Mouse (Mus musculus) cerebellum, adult 11-12 months (tissue): ENCODE results near the gene Col2a1.

Source experiments
- DNase-seq: peaks from one replicate; pipeline ENCODE4 v3.0.0; 2022

Col2a1 gene

GRCm38 (mm10) chr15:97956416-97956815 is 48.1 kb downstream of the Col2a1 start:
- DNase-seq = no peak

GRCm38 (mm10) chr15:97955742-97956141 is 48.8 kb downstream of the Col2a1 start:
- no peak for DNase-seq

DNA sequence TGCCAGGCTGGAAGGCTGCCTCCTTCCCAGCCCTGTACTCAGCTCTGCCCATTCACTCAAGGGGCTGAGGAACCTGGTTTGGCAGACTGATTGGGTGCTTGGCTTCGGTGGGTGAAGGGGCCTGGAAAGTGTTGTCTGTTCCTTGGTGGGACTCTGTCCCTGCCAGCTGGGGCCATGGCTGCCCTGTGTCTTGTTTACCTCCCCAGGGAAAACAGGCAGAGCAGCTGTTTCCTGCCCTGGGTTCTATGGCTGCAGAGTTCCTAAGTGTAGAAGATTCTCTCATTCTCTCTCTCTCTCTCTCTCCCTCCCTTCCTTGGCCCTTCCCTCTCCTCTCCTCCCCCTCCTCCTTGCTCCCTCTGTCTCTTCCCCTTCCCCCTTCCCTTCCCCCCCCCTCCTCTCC is 49.2 kb downstream of the Col2a1 start:
- DNase-seq = no peak

DNA sequence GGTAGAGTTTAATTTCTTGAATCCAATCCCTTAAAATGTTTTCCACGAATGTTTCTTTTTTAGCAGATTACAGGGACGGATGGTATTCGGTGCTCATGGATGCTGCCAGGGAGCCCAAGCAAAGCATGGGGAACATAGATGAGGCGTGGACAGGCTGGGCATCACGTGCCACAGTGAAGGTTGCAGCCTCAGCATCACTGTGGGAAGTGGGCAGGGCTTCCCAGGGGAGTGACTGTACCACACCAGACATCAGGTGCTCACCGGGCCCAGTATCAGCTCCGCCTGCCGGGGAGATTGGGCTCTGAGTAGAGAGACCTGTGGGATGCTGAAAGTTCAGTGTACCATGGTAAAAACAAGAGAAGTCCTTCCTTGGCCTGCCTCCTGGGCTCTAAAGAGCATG is 49.8 kb downstream of the Col2a1 start:
- no peak for DNase-seq

GRCm38 (mm10) chr15:97952889-97953189 is 51.7 kb downstream of the Col2a1 start:
- DNase-seq = no peak

- DNase-seq = peak; percentile 23
Measured at GRCm38 (mm10) chr15:97952137-97952888, 52.2 kb downstream of the Col2a1 start.

DNA sequence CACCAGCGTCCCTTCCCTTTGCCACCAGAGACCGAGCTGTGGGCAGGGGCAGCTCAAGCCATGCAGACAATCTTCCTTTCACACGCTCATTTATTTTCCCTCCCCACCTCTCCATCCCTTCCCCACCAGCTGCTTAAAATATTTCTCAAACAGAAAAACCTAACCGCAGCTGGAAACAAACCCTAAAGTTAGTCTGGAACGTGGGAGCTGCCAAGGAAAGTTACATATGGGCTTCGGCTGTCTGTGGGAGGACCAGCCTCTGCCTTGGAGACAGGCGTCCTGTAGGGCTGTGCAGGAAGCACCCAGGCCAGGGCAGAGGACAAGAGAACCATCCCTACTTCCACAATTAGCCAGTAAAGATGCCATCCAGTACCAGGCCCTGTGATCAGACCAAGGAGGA is 54.3 kb downstream of the Col2a1 start:
- DNase-seq = no peak

DNA sequence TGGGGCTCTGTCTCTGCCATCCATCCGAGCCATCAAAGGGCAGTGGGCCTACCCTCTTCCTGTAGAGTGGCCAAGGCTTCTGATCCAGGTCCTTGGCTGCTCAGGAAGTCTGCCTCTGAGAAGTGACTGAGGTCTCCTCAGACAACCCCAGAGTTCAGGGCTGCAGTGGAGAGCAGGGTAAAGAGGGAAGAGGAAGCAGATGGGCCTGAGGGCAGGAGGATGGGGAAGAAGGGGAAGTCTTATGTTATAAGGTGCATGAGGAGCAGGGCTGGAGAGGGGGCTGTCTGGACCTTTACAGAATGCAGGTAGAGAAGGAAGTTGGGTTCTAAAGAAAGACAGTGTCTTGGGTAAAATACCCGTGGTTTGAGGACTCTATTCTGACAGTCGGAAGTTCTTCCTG is 54.8 kb downstream of the Col2a1 start:
- no peak for DNase-seq

DNA sequence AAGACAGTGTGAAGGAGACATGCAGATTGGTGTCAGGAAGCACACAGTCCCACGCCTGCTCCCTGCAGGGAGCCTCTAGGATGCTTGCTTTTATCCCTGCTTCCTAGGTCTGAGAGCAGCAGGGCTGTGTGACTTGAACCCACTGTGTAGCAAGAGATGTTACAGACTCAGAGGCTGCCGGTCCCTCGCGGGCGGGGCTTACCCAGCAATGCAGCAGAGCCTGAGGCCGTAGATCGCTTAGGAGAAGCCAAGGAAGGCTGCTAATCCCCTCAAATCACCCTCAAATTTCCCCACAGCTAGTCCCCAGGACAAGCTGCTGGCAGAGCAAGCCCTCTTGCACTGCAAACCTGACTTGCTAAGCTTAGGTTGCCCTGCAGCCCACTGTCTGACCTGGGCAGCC is 55.8 kb downstream of the Col2a1 start:
- no peak for DNase-seq

DNA sequence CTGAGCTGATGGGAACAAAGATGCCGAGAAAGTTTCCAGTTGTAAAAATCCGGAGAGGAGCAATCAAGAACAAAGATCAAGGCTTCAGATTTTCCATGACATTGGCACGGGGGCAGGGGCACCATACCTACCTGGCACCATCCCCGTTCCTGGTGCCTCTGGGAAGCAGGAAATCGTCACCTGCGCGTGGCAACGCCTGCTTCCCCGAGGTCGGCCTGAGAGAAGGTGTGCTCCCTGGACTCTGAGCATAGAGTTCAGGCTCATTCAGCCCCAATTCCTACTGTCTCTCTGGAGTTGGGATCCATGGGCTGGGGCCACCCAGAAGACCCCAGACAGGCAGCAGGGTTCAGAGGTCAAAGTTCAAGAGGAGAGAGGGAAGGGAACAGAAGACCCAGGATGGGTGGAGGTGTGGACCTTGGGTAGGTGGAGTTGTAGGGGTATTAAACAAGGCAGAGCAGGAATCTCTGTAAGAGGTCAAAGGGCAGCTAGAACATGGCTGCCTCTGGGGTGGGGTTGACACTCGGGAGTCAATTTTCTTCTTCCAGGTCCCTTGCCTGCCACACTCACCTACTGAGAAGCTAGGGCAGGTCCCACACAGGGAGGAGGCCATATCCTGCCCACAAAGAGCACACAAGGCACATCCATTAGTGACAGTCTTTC is 58.7 kb downstream of the Col2a1 start:
- no peak for DNase-seq

DNA sequence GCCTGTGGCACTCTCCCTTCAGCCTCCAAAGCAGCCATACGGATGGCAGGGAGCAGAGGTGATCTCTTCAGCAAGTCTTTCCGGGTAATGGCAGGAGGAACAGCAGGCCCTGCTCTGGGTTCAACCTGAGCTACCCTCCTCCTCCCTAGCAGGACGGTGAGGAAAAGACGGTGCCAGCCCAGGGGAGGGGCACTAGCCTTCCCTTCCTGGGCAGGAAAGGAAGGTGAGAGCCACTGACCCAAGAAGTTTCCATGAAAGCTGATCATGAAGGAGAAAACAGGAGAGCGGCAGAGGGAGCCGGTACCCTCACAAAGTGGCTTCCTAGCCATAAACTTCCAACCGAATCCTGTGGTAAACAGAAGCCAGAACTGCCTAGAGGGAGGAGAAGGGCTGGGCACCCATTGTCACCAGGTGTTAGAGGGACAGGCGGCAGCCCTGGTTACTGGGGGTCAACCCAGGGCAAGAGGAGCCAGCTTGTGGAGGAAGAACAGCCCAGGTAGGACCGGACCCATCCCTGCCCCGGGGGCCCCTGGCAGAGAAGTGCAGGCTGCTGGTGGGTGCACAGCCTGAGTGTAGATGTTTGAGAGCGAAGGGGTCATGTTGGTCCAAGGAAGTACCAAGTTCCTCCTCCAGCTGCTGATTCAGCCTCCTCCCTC is 59.4 kb downstream of the Col2a1 start:
- no peak for DNase-seq

- no peak for DNase-seq
Measured at GRCm38 (mm10) chr15:97943356-97943755, 61.1 kb downstream of the Col2a1 start.

- DNase-seq = no peak
Measured at GRCm38 (mm10) chr15:97942538-97942937, 62.0 kb downstream of the Col2a1 start.

- DNase-seq = no peak
Measured at GRCm38 (mm10) chr15:97941306-97941705, 63.2 kb downstream of the Col2a1 start.

DNA sequence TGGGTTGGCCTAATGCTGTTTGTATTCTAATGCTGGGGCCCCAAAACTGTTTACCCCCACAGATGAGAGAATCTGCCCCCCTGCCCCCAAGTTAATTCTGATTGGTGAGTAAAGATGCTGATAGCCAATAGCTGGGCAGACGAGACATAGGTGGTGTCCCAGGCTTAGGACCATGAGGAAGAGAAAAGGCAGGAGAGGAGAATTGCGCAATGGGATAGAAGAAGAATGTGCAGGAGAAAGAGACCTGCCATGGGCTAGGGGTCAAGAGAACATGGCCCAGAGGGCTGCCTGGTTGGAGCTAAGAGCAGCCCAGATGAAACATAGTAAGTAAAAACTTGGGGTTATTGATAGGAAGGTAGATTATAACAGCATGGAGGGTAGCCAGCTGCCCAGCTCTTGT is 64.4 kb downstream of the Col2a1 start:
- DNase-seq = no peak

GRCm38 (mm10) chr15:97938580-97938979 is 65.9 kb downstream of the Col2a1 start:
- DNase-seq = no peak

- no peak for DNase-seq
Measured at GRCm38 (mm10) chr15:97932441-97932840, 72.1 kb downstream of the Col2a1 start.

- DNase-seq = no peak
Measured at GRCm38 (mm10) chr15:97929259-97929824, 75.2 kb downstream of the Col2a1 start.

DNA sequence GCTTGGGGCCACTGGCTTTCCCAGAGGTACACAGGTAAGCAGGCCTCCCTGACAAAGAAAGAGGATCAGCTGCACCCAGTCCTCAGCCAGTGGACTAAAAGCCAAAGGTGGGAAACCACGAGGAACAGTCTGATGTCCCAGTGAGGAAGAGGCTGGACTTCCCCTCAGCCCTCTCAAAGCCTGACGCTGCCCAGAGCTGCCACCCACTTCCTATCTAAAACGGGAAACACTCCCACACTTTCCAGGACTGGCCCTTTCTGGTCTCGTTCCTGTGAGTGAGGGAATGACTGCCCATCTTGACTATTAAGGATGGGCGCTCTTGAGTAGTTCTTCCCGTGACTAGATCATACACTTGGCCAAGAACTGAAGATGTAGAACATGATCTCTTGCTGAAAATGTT is 76.7 kb downstream of the Col2a1 start:
- no peak for DNase-seq

GRCm38 (mm10) chr15:97927018-97927417 is 77.5 kb downstream of the Col2a1 start:
- DNase-seq = no peak
